Mouse (Mus musculus) cortical plate, adult 2 months (tissue): Measurements from ENCODE around the gene Ap4s1.

Experiments
- CTCF ChIP-seq: fragments of 200-500 bp; IDR thresholded peaks from 2 replicates; pipeline ENCODE4 v1.5.1; 2011; ENCODE audit warnings: mild to moderate bottlenecking, control low read depth, low read length; ENCODE audit not compliant: insufficient read depth; ENCODE audit errors: extremely low read depth
- POLR2A ChIP-seq: fragments of 200-500 bp; IDR thresholded peaks from 2 replicates; pipeline ENCODE4 v1.6.1; 2011; ENCODE audit warnings: mild to moderate bottlenecking, low read length, control low read depth; ENCODE audit not compliant: insufficient read depth; ENCODE audit errors: extremely low read depth

DNA sequence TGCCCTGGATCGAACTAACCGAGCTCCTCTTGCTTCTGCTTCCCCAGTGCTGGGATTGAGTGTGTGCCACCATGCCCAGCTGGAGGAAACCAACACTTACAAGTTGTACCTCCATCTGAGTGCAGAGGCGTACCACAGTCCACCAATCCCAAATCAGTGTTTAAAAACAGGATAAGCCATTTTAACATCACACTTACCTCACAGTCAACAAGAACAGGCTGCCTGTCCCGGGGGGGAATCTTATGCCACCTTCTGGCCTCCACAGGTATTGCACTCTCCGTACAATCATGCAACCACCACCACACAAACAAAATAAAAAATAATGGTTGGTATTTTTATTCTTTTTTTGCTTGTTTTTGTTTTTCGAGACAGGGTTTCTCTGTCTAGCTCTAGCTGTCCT lies 50.9 kb downstream of the Ap4s1 start:
- TF ChIP-seq POLR2A (no peak), CTCF (peak; percentile 36; the same call in 1 of the 2 replicates)
